Mouse (Mus musculus) liver, embryonic 15.5 days (tissue): Measurements from ENCODE around the gene Traf2. TPM values are rescaled to one million over a fixed set of nuclear protein-coding genes. Genes with fewer than 3 reads are reported as not detected.

ENCODE experiments used
- ATAC-seq: fragments of 200-750 bp; cut with Nextera tagmentation; 2 replicates; pipeline ENCODE4 v1.8.0; 2017; ENCODE audit warnings: moderate number of reproducible peaks, mild to moderate bottlenecking, moderate library complexity; ENCODE audit not compliant: insufficient read depth
- H3K27ac ChIP-seq: fragments of 300-500 bp; sonication (generic); replicated peaks from 2 replicates; pipeline ENCODE4 v1.5.1; 2015; ENCODE audit warnings: mild to moderate bottlenecking, inconsistent platforms
- H3K27me3 ChIP-seq: fragments of 300-500 bp; sonication (generic); 2 replicates; pipeline ENCODE4 v1.6.1; 2015; ENCODE audit warnings: mild to moderate bottlenecking, inconsistent platforms
- H3K36me3 ChIP-seq: fragments of 300-500 bp; sonication (generic); replicated peaks from 2 replicates; pipeline ENCODE4 v1.6.1; 2015; ENCODE audit warnings: moderate library complexity, mild to moderate bottlenecking, inconsistent platforms
- H3K4me1 ChIP-seq: fragments of 300-500 bp; sonication (generic); replicated peaks from 2 replicates; pipeline ENCODE4 v1.6.1; 2015; ENCODE audit warnings: inconsistent platforms
- H3K4me2 ChIP-seq: fragments of 300-500 bp; sonication (generic); 2 replicates; pipeline ENCODE4 v1.6.1; 2015; ENCODE audit warnings: moderate library complexity, mild to moderate bottlenecking, inconsistent platforms
- H3K4me3 ChIP-seq: fragments of 300-500 bp; sonication (generic); replicated peaks from 2 replicates; pipeline ENCODE4 v1.5.1; 2015; ENCODE audit warnings: mild to moderate bottlenecking, inconsistent platforms
- H3K9ac ChIP-seq: fragments of 300-500 bp; sonication (generic); 2 replicates; pipeline ENCODE4 v1.6.1; 2015; ENCODE audit warnings: moderate library complexity, mild to moderate bottlenecking, inconsistent platforms
- H3K9me3 ChIP-seq: fragments of 300-500 bp; sonication (generic); replicated peaks from 2 replicates; pipeline ENCODE4 v1.6.1; 2016; ENCODE audit warnings: inconsistent platforms
- WGBS: fragments of 180-500 bp; shearing (Covaris S2); methylation state at CpG from one replicate; pipeline ENCODE4 v1.1.7; 2015; ENCODE audit warnings: mixed read lengths; ENCODE audit not compliant: insufficient replicate concordance; 5-methylcytosine and 5-hydroxymethylcytosine counted together
- polyA plus RNA-seq: library from polyadenylated mRNA; unstranded; fragments of >200 nt; fragmentation: Nextera tagmentation; extraction: Ambion mirVana; gene quantifications from 2 replicates; pipeline ENCODE4 v1.2.1, GENCODE M21; 2015

Gene Traf2
- polyA plus RNA-seq, 1 experiment from 2014 or later: 14.1 TPM

DNA sequence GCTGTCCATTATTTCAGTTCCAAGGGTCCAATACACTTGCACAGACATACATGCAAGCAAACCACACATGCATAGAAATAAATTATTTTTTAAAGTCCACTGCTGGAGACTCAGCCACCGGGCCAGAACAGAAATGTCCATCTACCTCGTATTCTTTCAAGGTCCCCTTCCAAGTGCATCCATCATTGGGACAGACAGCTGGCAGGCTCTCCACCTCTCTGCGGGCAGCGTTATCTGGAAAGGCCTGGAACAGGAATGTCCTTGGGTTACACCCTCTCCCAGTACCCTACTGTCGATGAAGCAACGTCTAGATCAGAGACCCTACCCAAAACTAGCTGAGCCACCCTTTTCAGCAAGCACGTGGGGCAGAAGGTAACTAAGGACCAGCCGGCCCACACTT, 10.2 kb downstream of the Traf2 start:
- H3K4me2 ChIP-seq: no peak overlapping the region
- H3K4me3 ChIP-seq: no peak overlapping the region
- H3K4me1 ChIP-seq: peaks cover 7% of the 10 kb centered on the region
- H3K27me3 ChIP-seq: no peaks in the 10 kb centered on the region
- no peak for ATAC-seq
- WGBS: 84% methylated on average over 8 of the region's 8 CpGs
- H3K27ac ChIP-seq: no peak overlapping the region
- peaks cover 70% of the 10 kb centered on the region for H3K36me3 ChIP-seq
- H3K9me3 ChIP-seq: no peaks in the 10 kb centered on the region
- H3K9ac ChIP-seq: no peak overlapping the region

DNA sequence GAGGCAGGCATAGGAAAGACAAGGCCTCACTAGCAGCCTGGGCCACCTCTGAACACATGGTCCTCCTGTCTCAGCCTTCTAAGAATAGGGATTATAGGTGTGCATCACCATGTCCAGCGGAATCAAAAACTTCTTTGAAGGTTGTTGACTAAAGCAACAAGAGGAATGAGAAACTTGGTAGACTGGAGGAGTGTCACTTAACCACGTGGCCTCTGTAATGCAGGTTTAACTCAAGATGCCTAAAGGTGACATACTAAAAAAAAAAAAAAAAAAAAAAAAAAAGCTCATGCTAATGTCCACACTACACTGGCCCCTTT, 11.9 kb downstream of the Traf2 start:
- ATAC-seq: no peak
- H3K4me2 ChIP-seq: no peak overlapping the region
- no peaks in the 10 kb centered on the region for H3K9me3 ChIP-seq
- no peak overlapping the region for H3K4me3 ChIP-seq
- H3K9ac ChIP-seq: no peak overlapping the region
- peaks cover 82% of the 10 kb centered on the region for H3K36me3 ChIP-seq
- WGBS: 87% methylated on average over 2 of the region's 2 CpGs
- H3K4me1 ChIP-seq: peaks cover 7% of the 10 kb centered on the region
- no peak overlapping the region for H3K27ac ChIP-seq
- no peaks in the 10 kb centered on the region for H3K27me3 ChIP-seq

DNA sequence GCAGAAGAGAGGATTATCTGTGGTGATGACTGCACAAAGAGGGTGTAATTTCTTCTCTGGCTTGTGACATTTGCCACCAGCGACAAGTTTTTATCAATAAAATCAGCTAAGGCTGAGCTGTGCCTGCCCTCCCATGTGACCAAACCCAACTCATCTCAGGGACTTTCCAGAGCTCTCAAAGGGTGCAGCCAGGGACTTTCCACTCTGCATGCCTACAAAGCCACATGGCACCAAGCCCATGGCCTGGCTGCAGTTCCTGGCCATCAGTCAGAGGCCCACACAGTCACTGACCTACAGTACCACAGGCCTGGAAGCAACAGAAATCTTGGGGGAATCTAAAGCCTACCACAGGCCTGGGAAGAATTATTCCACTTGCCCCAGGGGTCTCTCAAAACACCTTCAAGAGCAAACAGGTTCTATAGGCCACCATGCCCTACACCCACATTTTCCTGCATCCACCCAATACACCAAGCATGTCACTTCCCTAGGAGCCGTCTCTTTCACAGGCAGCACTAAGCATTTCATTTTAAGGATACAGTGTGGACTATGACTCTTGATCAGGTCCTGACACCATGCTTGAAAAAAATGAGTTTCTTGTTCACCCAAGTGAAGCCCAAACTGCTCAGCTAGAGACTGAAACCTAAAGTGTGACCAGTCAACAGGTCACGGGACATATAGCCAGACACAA, 12.4 kb downstream of the Traf2 start:
- no peak overlapping the region for H3K9ac ChIP-seq
- H3K4me1 ChIP-seq: peaks cover 7% of the 10 kb centered on the region
- H3K27me3 ChIP-seq: no peaks in the 10 kb centered on the region
- 58% methylated on average over 3 of the region's 3 CpGs for whole genome bisulfite sequencing
- H3K9me3 ChIP-seq: no peaks in the 10 kb centered on the region
- H3K4me3 ChIP-seq: no peak overlapping the region
- H3K4me2 ChIP-seq: no peak overlapping the region
- H3K36me3 ChIP-seq: peaks cover 87% of the 10 kb centered on the region
- H3K27ac ChIP-seq: no peak overlapping the region
- no peak for ATAC-seq

DNA sequence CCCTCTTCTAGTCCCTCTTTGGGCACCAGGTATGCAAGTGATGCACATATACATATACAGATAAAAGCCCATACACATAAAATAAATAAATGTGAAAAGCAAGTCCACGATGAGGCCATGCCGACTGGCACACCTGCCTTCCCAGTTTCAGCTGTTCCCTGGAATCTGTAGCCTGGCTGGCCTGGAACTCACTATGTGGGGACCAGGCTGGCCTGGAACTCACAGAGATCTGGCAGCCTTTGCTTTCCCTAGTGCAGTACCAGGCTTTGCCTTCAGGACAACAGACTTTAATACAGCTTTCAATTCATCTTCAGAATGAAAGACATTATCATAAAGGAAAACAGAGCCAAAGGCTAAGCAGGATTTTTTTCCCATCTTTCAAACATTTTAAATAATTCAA, 13.0 kb downstream of the Traf2 start:
- Histone ChIP-seq H3K27me3 (no peaks in the 10 kb centered on the region), H3K36me3 (peaks cover 92% of the 10 kb centered on the region), H3K4me3 (no peak overlapping the region), H3K4me1 (peaks cover 7% of the 10 kb centered on the region), H3K4me2 (no peak overlapping the region), H3K9ac (no peak overlapping the region), H3K27ac (no peak overlapping the region), H3K9me3 (no peaks in the 10 kb centered on the region)
- 93% methylated on average over 2 of the region's 2 CpGs for WGBS
- no peak for ATAC-seq

DNA sequence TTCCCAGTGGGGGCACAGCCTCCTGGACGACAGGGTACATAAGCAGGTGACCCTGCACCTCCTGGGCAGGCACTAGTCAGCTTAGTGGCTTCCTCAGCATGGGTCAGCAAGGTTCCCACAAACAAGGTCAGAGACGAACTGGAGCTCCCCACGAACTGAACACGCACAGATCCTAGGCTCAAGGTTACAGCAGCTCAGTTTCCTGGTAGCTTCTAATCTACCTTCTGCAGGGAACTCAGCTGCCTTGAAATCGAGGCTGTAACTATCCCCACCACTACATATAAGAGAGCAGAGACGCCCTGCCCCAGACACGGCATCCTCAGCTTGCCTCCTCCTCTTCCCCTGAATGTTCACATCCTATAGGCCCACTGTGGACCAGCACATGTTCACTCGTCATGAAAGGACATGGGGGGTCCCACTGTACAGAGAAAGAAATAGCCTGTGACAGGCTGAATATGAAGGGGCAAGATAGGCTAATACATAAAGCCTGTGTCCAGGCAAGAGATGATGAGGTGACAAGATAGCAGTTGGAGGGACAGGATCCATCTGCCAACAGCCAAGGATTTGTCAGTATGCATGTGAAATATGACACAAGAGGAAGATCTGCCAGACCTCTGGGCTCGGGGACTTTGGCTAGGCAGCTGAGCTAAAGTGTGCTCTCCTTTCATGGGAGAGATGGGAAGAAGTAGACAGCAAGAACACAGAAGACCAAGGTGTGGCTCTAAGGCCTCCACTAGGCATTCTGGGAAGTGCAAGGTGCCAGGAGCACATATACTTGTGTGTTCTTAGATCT, 20.0 kb downstream of the Traf2 start:
- WGBS: 67% methylated on average over 9 of the region's 9 CpGs

DNA sequence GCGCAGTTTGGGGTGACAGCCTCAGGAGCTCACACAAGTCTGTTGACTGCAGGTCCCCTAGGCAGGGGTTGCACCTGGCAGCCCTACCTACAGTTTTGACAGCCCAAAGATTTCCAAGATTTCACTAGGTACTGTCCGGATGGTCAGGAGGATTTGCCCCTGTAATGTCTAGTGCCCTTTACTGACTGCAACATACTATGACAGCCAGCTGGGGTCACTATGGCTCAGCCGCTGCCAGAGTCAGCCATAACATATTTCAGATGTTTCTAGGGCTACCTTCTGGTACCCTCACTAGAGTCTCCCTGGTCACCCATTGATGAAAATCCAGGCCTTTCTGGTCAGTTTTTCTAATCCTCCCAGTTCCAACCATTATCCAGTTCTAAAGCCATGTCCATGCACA, 36.8 kb downstream of the Traf2 start:
- Histone ChIP-seq H3K4me2 (no peak overlapping the region), H3K27ac (no peak overlapping the region), H3K27me3 (no peaks in the 10 kb centered on the region), H3K36me3 (peaks cover 7% of the 10 kb centered on the region), H3K9ac (no peak overlapping the region), H3K4me1 (peaks cover 3% of the 10 kb centered on the region; the same call in 1 of the 2 replicates), H3K9me3 (no peaks in the 10 kb centered on the region), H3K4me3 (no peak overlapping the region)
- ATAC-seq: no peak
- WGBS: 61% methylated on average over 3 of the region's 3 CpGs

More for the DNA sequence above, 20.0 kb downstream of the Traf2 start:
- no peaks in the 10 kb centered on the region for H3K4me1 ChIP-seq
- no peak overlapping the region for H3K4me2 ChIP-seq
- H3K9ac ChIP-seq: no peak overlapping the region
- ATAC-seq: no peak
- no peak overlapping the region for H3K4me3 ChIP-seq
- H3K27ac ChIP-seq: no peak overlapping the region
- H3K9me3 ChIP-seq: no peaks in the 10 kb centered on the region
- H3K36me3 ChIP-seq: peaks cover 96% of the 10 kb centered on the region
- H3K27me3 ChIP-seq: no peaks in the 10 kb centered on the region

DNA sequence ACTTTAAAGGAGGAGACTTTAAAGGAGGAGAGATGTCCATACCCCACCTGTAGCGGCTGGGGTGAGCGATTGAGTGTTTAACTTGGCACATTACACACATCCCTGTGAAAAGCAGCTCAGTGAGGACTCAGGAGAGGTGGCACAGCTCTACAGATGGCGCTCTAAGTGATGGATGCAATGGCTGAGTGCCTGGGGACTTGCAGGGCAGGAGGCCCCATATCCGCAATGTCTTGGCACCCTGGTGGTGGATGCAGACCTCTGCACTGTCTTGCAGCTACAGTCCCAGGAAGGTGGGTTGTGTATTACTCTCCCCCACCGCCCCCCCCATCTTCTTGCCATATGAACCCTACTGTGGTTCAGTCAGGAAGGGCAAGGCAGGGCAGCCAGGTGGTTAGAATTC, 39.8 kb downstream of the Traf2 start:
- 50% methylated on average over 5 of the region's 5 CpGs for WGBS
- Histone ChIP-seq H3K27me3 (no peaks in the 10 kb centered on the region), H3K9ac (no peak overlapping the region), H3K4me2 (no peak overlapping the region), H3K4me3 (no peak overlapping the region), H3K27ac (no peak overlapping the region), H3K36me3 (peaks cover 29% of the 10 kb centered on the region), H3K4me1 (peaks cover 33% of the 10 kb centered on the region), H3K9me3 (no peaks in the 10 kb centered on the region)
- no peak for ATAC-seq

DNA sequence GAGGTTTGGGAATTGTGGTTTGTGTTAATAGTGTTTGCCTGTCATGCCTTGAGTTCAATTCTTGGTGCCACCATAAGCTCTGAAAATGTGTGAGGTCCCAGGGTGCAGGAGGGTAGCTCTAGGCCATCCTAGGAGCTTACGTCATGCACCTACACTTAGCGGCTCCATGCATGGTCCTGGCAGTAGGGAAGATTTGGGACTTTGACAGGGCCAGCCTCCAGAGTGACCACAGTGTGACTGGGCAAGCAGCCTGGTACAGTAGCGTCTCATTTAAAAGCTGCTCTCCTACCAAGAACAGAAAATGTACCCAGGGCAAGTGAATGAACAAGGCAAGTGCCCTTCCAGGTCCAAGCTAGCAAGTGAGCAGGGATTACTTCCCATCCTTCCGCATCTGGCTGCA, 40.9 kb downstream of the Traf2 start:
- no peaks in the 10 kb centered on the region for H3K9me3 ChIP-seq
- peaks cover 29% of the 10 kb centered on the region for H3K36me3 ChIP-seq
- no peak overlapping the region for H3K27ac ChIP-seq
- H3K4me2 ChIP-seq: no peak overlapping the region
- H3K27me3 ChIP-seq: no peaks in the 10 kb centered on the region
- ATAC-seq: no peak
- no peak overlapping the region for H3K9ac ChIP-seq
- H3K4me1 ChIP-seq: peaks cover 43% of the 10 kb centered on the region
- H3K4me3 ChIP-seq: no peak overlapping the region
- WGBS: 82% methylated on average over 4 of the region's 4 CpGs

DNA sequence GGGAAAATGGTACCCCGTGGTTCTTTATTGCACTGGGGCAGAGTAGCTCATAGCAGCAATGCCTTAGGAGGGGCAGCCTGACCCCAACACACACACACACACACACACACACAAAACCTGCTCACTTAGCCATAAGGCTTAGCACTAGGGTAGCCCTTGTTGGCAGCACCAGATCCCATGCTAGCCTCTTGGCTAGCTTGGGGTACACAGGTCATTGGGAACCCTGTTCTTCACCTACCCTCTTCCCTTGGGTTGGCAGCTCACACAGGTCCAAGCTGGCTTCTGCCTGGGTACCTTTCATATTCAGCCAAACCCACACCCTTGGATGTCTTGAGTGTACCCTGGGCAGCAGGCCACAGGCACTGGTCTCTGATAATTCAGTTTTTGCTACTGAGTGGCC, 41.7 kb downstream of the Traf2 start:
- Histone ChIP-seq H3K4me2 (no peak overlapping the region), H3K27ac (no peak overlapping the region), H3K9ac (no peak overlapping the region), H3K36me3 (peaks cover 29% of the 10 kb centered on the region), H3K4me3 (no peak overlapping the region), H3K9me3 (no peaks in the 10 kb centered on the region), H3K27me3 (no peaks in the 10 kb centered on the region), H3K4me1 (peaks cover 48% of the 10 kb centered on the region)
- 80% methylated on average over 1 of the region's 1 CpGs for WGBS
- ATAC-seq: no peak

DNA sequence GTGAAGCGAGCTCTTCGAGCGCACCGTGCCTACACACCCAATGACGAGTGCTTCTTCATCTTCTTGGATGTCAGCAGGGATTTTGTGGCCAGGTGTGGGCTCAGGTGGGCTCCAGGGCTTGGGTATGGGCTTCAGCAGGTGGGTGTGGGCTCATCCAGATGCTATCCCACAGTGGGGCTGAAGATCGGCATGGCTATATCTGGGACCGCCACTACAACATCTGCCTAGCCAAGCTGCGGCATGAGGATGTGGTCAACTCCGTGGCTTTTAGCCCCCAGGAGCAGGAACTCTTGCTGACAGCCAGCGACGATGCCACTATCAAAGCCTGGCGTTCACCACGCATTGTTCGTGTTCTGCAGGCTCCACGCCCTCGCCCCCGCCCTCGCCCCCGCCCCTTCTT, 42.2 kb downstream of the Traf2 start:
- 52% methylated on average over 19 of the region's 19 CpGs for WGBS
- H3K27me3 ChIP-seq: no peaks in the 10 kb centered on the region
- no peaks in the 10 kb centered on the region for H3K9me3 ChIP-seq
- H3K4me2 ChIP-seq: no peak overlapping the region
- H3K9ac ChIP-seq: no peak overlapping the region
- peaks cover 29% of the 10 kb centered on the region for H3K36me3 ChIP-seq
- H3K4me3 ChIP-seq: no peak overlapping the region
- H3K4me1 ChIP-seq: peaks cover 53% of the 10 kb centered on the region
- no peak overlapping the region for H3K27ac ChIP-seq
- ATAC-seq: no peak

DNA sequence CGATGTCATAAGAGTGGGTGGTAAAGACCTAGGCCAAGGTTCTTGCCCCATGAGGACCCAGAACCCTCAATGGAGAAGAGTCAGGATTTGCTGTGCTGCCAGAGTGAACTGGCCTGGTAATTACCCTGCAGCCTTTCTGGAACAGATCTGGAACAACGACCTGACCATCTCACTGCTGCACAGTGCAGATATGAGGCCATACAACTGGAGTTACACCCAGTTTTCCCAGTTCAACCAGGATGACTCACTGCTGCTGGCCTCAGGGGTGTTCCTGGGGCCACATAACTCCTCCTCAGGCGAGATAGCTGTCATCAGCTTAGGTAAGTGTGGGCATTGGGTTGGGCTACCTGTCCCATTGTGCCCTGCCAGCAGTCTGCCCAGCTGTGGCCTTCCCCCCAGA, 44.0 kb downstream of the Traf2 start:
- Histone ChIP-seq H3K27ac (peak overlapping the region; percentile 80), H3K4me1 (peaks cover 69% of the 10 kb centered on the region), H3K4me2 (peak overlapping the region; percentile 81)

More for the DNA sequence above, 44.0 kb downstream of the Traf2 start:
- Histone ChIP-seq H3K9me3 (no peaks in the 10 kb centered on the region), H3K4me3 (no peak overlapping the region; the same call in 1 of the 2 replicates), H3K27me3 (no peaks in the 10 kb centered on the region), H3K9ac (0 out of 2 replicates have a peak overlapping the region, but pooled peaks have one; percentile 21), H3K36me3 (peaks cover 29% of the 10 kb centered on the region)
- 40% methylated on average over 3 of the region's 3 CpGs for WGBS
- ATAC-seq: peak; percentile 71
